Mouse (Mus musculus): Measurements from ENCODE around the gene Gabrg3. TPM values are rescaled to one million over a fixed set of nuclear protein-coding genes. Genes with fewer than 3 reads are reported as not detected.
A peak's percentile ranks its signal among the peaks of the same experiment; 100 is the strongest.
"Not testable (repeated sequence)": the region's sequence is repeated elsewhere in the genome, so short reads cannot be mapped to it uniquely, and the experiment has no call there.

Gabrg3 gene
- total RNA-seq, 2 experiments from 2014 or later = 21.4 to 22.0 TPM

DNA sequence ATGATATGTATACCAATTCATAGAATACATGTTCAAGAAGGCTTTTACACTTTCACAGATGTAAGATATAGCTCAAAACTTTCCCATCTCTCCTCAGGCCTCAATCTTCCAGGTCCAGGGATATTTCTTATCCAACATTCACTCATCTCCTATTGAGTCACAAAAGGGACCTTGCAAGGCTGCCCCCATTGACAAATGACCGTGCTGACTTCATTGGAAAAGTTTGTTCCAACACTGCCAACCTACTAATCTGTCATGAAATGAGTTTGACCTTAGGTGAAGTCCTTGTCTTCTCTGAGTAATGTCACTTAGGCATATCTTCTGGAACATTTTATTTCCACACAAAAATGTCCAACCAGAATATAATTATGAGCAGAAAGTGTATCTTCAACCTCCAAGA lies 64.9 kb downstream of the Gabrg3 start:
- no peak for DNase-seq
- intact Hi-C loops (cut with DNase I) = no loop called here

DNA sequence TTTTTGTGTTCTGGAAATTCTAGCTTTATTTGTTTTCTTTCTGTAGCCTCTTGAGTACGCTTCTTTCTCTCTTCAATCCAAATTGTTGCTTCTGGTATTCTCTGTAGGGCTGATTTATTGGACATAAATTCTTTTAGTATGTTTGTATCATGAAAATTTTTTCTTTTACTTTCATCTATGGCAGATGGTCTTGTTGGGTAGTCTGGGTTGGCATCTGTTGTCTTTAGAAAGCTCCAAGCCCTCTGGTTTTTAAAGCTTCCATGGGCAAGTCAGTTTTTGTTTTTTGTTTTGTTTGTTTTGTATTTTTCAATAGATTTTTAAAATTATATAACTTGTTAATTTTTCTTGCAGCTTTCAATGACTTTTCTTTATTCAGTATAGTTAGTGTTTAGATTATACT lies 72.0 kb downstream of the Gabrg3 start:
- intact Hi-C loops (cut with DNase I) = no loop called here
- DNase-seq = no peak

DNA sequence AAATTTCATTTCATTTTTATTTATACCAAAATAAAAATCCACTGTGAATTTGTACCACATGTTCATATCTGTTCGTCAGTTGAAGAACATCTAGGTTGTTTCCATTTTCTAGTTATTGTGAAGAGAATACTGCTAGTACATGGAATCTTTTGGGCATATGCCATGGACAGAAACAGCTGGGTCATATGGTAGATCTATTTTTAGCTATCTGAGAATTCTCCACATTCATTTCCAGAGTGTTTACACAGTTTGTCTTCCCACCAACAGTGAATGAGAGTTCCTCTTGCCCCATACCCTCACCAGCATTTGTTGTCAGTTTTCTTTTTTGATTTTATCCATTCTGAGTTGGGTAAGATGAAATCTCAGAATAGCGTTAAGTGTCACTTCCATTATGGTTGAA lies 75.0 kb downstream of the Gabrg3 start:
- intact Hi-C loops (cut with DNase I) = no loop called here
- no peak for DNase-seq

DNA sequence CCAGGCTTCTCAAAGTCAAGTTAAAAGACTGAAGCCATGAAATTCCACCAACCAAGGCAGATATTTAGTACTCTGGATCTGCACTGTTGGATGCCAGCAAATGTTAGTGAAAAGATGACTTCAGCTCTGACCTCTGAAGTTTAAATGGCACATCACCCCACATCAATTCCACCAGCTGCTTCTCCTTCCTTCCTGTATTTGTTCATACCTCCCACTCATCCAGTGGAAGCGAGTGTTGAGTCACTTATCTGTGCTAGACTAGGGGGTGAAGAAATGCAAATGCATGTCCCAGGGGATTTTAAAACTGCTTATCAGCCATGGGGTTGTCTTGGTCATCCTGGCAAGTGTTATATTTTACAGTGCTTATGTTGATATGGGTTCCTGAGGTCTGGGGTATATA lies 79.7 kb downstream of the Gabrg3 start:
- intact Hi-C loops (cut with DNase I) = no loop called here
- DNase-seq = no peak

DNA sequence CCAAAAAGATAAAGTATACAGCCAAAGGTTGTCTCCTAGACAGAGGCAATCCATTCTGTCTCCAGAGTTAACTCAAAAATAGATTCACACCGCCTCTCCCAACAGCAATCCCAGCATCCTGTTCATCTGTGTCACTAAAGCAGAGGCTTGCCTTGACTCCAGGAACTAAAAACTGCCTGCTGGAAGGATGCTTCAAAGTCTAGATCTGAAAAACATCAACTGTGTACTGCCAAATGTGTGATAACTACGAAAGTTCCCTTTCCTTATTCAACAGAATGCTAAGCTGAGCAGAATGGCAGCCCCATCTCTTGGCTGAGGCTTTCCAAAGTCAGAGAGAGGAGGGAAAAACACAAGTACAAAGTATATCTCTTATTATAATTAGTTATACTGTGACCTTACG lies 90.3 kb downstream of the Gabrg3 start:
- intact Hi-C loops (cut with DNase I) = no loop called here
- no peak for DNase-seq

DNA sequence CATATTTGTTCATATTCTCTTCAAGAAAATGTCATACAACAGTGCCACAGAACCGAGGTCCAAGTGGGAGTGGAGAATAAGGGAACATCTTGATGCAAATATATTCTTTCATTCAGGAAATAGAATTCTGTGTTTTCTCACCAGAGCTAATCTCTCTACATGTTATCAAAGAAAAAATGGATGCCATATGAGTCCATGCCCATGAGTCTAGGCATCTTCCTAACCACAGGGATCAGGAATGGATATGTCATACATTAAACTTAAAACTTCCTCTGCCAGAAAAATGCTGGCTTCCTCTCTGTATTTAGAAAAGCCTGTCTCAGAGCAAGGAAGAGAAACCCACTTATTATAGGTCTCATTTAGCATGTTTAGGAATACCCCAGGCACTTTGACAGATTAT lies 92.9 kb downstream of the Gabrg3 start:
- intact Hi-C loops (cut with DNase I) = no loop called here
- no peak for DNase-seq

DNA sequence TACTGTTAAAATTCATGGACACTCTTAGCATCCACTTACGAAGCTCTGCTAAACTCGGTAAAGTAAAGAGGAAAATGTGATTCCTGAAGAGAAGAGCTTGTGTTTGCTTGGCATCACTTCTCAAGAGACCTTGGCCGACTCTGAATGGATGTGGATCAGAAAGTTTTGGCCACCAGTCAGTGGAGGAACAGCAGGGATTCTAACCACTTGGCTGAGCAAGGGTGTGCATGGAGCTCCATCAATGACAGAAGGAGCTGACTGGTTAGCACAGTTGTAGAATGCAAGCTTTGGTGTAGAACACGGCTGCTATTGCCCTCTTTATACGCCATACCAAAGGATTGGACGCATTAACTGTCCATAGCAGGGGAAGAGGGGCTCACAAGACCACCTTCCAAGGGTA lies 93.4 kb downstream of the Gabrg3 start:
- intact Hi-C loops (cut with DNase I) = no loop called here
- peak; percentile 31 for DNase-seq

DNA sequence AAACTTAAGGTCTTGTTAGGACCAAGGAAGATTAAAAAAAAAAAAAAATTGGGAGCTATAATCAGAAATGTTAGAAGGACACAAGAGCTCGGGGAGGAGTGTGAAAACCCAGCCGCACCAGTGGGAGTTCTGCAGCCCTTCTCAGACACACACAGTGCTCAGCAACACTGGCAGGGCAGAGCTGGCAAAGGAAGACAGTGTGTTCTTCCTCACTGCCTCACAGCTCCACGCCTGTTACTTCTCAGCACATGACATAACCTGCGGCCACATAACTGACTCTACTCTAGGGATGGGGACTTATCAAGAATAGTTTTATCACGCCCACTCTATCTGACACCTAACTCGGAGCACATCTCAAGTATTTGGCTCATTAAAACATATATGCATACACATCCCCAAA lies 103.8 kb downstream of the Gabrg3 start:
- DNase-seq = no peak

DNA sequence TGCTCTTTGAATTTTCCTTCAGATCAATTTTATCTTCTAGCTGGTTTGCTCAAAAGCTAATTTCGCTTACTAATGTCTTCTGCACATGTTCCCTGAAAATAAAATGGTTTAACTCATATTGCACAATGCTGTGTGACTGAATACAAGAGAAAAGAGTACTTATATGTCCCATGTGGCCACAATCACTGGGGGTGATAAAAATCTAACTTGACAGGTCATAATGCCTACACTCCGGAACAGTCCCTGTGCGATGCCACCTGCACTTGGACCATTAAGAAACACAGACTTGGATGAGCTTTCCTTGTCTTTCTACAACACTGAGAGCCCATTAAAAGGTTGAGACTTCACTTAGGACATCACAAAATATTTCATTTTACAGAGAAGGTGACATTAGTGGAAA lies 108.1 kb downstream of the Gabrg3 start:
- intact Hi-C loops (cut with DNase I) = no loop called here
- DNase-seq = no peak

More for the DNA sequence above, 103.8 kb downstream of the Gabrg3 start:
- intact Hi-C loops (cut with DNase I) = no loop called here

DNA sequence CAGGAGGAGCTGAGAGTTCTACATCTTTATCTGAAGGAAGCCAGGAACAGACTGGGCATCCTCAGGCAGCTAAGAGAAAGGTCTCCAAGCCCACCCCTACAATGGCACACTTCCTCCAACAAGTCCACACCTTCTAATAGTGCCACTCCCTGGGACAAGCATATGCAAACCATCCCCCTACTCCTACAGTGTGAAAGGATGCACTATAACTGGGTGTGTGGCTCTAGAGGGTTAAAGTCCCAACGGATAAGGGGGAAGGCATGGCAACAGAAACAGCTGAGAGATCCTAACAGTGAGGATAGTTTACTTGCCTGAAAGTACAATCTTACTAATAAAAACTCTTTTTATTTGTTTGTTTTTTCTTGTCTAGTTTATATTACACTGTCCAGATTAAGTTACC lies 126.8 kb downstream of the Gabrg3 start:
- DNase-seq = no peak
- intact Hi-C loops (cut with DNase I) = no loop called here

DNA sequence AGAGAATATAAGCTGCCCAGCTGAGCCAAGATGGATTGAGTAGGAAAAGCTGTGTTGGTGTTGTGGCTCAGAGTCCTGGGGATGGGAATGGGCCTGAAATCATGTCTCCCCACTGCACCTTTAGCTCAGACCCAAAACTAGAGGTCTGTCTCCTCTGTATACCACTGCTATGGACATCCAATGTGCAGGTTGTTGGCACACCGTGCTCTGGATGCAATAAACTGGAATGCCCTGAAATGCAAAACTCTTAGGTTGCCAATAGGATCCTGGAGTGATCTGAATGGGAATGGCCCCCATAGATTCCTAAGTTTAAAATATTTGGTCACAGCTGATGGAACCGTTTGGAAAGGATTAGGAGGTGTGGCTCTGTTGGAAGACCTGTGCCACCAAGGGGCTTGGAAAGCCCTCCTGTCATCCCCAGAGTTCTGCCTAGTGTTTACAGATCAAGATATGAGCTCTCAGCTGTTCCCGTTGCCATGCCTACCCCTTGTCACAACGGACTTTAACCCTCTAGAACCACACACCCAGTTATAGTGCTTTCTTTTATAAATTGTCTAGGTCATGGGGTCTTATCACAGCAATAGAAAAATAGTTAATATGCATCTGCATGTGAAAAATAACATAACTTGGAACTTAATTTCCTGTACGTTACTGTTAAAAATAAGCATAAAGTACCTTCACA lies 128.0 kb downstream of the Gabrg3 start:
- DNase-seq = no peak
- intact Hi-C loops (cut with DNase I) = no loop called here

DNA sequence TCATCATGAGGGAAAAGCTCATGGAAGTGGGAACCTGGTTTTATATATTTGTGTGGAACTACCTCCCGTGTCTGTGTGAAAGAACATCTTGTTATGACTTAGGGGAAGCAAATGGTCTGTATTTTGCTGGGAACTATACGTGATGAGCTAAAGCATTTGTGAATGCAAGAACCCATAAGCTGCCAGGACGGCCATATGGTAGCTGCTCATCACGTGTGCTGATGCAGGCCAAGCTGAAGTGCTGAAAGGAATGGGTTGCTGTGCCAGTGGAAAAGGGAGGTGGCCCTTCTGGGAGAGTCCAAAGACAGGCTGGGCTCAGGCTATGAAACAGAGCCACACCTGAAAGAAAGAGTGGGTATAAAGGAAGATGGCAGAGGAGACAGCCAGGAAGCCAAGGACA lies 143.0 kb downstream of the Gabrg3 start:
- DNase-seq = no peak
- intact Hi-C loops (cut with DNase I) = no loop called here

DNA sequence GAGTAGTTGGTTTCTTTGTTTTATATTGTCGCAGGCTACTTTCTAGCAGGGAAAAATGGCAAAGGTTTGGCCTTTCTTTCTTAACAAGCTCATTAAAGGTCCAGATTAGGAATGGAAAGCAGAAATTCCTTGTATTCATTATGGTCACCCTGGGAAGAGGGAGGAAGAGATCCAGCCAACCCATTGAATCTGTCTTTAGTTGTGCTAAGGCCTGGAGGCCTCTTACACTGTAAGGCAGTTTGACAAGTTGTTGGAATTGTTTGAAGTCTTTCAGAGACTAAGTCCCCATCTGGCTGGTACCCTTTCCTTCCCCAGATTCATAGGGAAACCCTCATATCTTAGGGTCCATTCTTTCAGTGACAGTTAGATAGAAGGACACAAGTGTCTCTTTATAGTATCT lies 172.9 kb downstream of the Gabrg3 start:
- DNase-seq = no peak
- intact Hi-C loops (cut with DNase I) = no loop called here

DNA sequence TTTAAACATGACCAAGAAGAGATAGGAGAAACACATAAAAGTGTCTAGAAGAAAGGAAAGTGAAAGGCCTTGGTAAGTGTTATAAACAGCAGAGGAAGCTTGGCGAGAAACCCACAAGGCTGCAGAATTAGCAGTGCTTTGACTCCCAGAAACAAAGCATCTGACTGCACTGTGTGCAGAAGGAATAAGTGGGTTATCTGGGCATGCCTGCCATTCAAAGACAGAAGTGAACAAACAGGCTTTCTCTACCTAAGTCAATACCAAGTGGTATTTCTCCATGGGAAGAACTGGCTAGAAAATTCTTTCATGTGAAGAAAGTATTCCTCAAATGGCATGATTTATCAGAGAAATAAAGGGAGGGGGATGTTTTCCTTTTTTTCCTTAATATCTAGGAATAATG lies 201.0 kb downstream of the Gabrg3 start:
- intact Hi-C loops (cut with DNase I) = no loop called here
- DNase-seq = no peak

DNA sequence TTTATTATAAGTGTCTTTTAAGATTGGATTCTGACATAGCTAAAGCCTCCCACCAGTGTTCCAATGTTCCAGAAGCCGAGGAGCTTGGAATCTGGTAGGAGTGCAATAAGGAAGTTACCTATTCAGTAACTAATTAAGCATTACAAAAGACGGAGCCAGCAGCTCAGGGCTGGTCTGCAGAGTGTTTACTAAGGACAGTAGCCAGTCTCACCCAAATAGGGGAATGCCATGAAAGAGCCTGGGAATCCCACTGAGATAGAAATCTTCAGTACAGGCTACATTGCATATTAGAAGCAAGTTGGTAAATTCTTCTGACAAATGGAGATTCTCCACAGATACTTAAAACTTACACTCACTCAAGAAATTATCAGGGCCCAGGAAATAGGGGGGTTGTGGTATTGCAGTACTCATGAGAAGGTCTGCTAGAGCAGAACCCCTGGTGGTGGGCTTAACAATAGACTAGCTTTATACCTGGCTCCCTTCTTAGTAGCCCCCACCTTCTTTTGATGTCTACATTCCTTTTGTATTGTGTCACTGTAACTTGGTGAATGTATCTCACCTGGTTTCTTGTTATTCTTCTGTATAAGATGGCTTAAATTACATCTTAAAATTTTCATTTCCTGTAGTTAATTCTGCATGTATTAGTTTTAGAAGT lies 211.0 kb downstream of the Gabrg3 start:
- DNase-seq; intact Hi-C loops (cut with DNase I): not testable (repeated sequence)

DNA sequence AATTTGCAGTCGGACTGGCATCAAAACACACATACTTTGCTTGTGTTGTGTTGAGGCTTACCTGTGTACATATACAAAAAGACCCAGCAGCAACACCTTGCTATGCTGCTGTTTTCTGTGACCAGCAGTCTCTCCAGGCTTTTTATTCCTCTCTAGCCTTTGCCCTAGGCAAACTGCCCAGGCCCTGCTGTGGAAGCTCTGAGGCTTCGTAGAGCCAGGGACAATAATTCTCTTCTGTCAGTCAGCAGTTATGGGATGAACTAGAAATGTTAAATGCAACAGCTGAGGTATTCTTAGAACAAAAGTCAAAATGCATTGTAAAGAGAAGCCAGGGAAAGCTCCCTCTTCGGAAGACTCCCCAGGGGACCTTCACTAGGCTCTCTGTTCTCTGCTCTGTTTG lies 220.1 kb downstream of the Gabrg3 start:
- intact Hi-C loops (cut with DNase I) = no loop called here
- no peak for DNase-seq

DNA sequence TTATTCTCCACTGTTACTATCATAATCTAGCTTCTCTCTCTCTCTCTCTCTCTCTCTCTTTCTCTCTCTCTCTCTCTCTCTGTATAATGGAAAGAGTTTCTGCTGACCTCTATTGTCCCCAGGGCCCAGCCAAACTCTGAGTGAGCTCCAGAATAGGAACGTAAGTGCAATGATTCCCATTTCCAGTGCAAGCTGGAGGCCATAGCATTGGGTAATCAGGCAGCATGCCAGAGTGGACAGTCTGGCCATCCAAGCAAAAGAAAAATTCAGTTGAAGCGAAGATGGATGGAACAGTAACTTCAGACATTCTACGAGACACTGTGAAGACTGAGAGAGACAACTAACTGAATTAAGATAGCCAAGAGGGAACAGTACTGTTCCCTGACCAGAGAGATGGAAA lies 228.8 kb downstream of the Gabrg3 start:
- intact Hi-C loops (cut with DNase I) = no loop called here
- no peak for DNase-seq

DNA sequence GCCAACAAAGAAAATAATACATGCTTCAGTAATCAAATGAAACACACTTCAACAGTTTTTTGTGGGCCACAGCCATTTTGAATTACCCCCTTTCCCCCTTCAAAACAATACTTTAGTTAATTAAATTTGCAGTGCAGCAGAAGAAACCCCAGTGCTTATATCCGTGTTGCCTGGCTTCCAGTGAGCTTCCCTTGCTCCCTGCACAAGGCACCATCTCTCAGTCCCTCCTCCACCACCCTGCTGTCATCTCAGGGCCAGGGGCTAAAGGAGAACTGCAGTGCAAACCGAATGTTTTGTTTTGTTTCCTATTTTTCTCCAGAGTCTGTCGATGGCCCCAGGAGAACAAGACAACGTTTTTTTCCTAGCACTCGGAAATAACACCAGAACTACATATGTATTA lies 233.2 kb downstream of the Gabrg3 start:
- DNase-seq = no peak
- intact Hi-C loops (cut with DNase I) = no loop called here

DNA sequence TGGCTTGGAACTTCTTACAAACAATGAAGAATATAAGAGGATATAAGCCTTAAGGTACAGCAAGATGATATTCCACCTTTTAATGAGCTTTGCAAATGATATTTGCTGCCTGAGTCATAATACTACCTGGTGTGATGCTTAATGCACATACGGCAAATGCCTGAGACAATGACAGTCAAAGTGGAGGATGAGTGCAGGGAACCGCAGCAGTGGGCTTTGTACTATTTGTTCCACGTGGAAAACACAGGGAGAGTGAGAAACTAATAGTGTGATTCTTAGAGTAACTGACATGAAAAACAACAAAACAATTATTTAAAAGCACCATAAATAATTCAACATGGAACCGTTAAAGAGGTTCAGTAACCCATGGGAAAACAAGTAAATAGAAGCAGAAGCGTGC lies 236.2 kb downstream of the Gabrg3 start:
- intact Hi-C loops (cut with DNase I) = no loop called here
- DNase-seq = no peak

DNA sequence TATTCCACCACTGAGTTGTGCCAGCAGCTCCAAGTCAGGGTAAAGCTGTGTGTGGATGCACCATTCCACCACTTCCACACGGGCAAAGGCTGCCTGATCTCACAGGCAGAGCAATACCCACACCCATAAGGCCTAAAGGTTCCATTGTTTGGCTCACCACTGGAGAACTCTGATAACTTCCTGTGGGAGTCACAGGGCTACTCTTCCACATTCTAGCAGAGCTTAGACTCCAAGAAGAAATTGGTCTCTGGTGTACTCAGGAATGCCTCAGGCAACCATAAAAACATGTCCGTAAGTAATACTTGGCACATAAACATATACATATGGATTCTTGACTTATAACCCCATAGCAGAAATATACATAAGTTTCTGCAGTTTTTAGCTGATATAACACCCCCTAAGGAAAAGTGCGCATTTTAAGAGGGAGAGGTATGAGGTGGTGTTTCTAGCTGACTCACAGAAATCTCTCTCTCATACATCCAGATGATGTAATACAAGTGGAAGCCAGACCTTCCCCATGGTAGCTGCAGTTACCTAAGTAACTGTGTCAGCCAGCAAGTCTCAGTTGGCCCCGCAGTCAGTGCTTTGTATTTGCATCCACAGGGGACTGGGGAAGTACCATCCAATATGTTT lies 248.8 kb downstream of the Gabrg3 start:
- intact Hi-C loops (cut with DNase I) = no loop called here
- DNase-seq = no peak

DNA sequence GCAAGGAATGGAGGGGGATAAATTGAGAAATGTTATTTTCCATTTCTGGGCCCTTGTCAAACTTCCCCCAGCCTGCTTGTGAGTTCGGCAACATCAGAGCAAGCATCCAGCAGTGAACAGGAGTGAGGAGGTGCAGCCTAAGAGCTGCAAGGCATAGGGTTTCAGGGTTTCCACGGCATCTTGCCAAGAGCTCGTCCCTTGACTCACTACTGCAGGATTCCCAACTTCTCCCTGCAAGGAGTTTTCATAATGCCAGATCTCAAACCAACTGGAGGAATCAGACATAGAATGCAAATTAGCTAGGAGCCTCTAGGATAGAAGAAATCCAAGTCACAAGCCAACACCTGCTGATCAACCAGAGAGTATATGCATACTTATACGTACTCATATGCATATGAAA lies 254.0 kb downstream of the Gabrg3 start:
- intact Hi-C loops (cut with DNase I) = no loop called here
- no peak for DNase-seq

DNA sequence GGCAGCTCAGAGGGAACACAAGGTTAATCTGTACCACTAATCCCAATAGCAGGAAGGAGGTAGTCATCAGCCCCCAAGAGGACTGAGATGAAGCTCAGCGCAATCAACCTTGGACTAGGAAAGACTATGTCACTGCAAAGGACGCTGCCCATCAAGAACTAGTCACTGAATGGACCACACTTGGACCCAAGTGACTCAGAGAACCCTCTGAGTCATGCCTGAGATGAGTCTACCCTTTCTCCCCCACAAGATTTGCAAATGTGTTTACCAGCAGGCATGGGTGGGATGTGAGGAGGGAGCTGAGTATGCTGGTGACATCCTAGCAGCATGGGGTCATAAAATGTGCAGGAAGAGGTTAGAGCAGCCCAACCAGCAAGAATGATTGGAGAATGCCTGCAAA lies 254.5 kb downstream of the Gabrg3 start:
- intact Hi-C loops (cut with DNase I) = no loop called here
- no peak for DNase-seq

Measured in left cerebral cortex, postnatal 4 days (tissue).